Mouse (Mus musculus): ENCODE results near the gene Cdc42. TPM values are rescaled to one million over a fixed set of nuclear protein-coding genes. Genes with fewer than 3 reads are reported as not detected.

Cdc42 gene
- polyA plus RNA-seq, 1 experiment from 2014 or later = 592 TPM

DNA sequence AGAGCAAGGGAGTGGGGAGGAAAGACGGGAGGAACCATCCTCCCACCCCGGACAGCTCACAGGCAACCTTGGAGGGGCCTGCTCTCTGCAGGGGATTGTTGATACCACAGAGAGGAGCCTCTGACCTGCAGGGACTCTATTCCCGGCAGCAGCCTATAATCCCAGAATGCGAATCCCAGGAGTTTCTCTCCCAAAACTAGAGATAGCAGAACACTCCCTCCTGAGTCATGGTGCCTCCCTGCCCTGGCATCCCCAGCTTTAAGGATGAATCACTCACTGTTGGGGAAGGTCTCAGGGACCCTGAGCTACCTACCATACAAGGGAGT lies 74.2 kb downstream of the Cdc42 start:
- H3K27me3 ChIP-seq (ENCODE audit: insufficient read depth, poor library complexity, severe bottlenecking) = peaks cover 75% of the 10 kb centered on the region
- no peaks in the 10 kb centered on the region for H3K36me3 ChIP-seq
- peaks cover 43% of the 10 kb centered on the region for H3K4me1 ChIP-seq (replicated peaks)
- DNase-seq (ENCODE audit: low spot score) = no peak
- H3K4me3 ChIP-seq = no peak overlapping the region
- WGBS = 15% methylated on average over 4 of the region's 4 CpGs
- H3K27ac ChIP-seq = no peak overlapping the region
- no peaks in the 10 kb centered on the region for H3K9me3 ChIP-seq

DNA sequence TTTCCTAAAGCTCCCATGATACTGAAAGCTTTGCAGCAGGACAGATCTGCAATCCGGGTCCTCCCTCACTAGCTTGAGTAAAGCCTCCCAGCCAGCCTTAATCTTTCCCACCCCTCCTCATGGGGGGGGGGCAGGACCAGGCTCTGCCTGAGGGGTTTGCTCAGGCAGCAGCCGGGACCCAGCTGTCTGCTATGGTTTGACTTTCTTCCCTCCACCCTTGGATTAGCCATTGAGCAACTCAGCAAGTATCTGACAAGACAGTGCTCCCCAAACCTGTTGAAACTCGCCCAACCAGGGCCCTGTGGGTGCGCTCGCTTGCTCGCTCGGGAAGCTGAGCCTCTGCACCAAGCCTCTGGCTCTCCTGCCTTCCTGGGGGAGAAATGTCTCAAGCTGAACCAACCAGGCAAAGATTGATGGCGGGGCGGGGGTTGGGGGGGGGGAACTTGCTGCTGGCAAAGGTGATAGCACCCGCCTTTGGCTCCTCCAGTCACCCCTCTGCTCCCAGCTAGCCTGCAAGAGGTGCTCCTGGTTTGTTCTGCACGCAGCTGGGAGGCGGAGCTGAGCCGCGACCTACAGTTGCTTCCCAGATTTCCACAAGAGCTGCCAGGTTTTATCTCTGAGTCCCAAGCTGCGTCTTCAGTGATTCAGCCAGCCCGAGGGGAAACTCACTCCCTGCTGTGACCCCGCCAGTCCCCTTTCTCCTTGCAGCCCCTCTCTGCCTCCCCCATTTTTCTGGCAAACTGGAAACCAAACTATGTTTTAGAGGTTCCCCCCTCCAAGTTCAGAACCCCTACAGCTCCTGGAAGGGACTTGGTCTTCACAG lies 74.7 kb downstream of the Cdc42 start:
- no peaks in the 10 kb centered on the region for H3K9me3 ChIP-seq
- no peak for DNase-seq (ENCODE audit: low spot score)
- H3K4me1 ChIP-seq (replicated peaks) = peaks cover 49% of the 10 kb centered on the region
- peaks cover 80% of the 10 kb centered on the region for H3K27me3 ChIP-seq (ENCODE audit: insufficient read depth, poor library complexity, severe bottlenecking)
- 11% methylated on average over 17 of the region's 17 CpGs for WGBS
- H3K36me3 ChIP-seq = no peaks in the 10 kb centered on the region
- peak overlapping the region; percentile 18; the same call in 1 of the 2 replicates for H3K27ac ChIP-seq
- H3K4me3 ChIP-seq = no peak overlapping the region

DNA sequence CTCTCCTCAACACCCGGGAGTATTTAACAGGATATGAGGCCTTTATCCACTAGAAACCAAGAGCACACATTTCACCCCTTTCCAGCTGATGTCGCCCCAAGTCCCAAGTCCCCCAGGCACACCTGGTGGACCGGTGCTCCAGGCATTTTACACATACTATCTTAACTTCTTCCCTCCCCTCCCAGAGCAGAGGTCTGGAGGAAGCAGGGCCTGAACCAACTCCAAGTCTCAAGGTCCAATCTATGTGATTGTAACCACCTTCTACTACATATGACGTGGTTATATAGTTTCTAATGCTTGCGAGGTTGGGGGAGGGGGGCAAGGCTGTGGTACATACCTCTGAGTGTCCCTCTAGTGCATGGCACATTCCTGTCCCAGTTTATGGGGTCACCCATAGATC lies 75.4 kb downstream of the Cdc42 start:
- Histone ChIP-seq H3K27me3 (ENCODE audit: insufficient read depth, poor library complexity, severe bottlenecking) (peaks cover 86% of the 10 kb centered on the region), H3K4me1 (replicated peaks) (peaks cover 52% of the 10 kb centered on the region), H3K36me3 (no peaks in the 10 kb centered on the region), H3K4me3 (no peak overlapping the region), H3K9me3 (no peaks in the 10 kb centered on the region), H3K27ac (no peak overlapping the region)
- WGBS = 78% methylated on average over 5 of the region's 5 CpGs
- DNase-seq (ENCODE audit: low spot score) = no peak

DNA sequence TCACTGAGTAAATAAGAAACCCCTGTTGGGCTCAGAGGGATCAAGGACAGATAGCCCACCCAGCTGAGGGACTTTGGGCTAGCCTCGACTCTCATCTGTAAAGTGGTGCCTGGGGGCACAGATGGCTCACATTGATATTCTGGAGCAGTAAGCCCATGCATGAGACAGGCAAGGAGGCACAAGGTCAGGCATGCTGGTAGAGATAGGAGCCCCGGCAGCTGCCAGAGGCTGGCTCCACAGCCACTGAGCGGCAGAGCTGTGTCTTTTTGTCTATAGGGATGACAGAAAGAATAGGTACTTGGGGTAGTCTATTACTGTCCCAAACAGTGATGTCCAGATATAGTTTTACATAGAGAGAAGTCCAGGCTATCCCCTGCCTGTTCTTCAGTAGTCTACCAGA lies 76.2 kb downstream of the Cdc42 start:
- H3K4me1 ChIP-seq (replicated peaks) = peaks cover 53% of the 10 kb centered on the region
- DNase-seq (ENCODE audit: low spot score) = no peak
- no peak overlapping the region for H3K4me3 ChIP-seq
- no peaks in the 10 kb centered on the region for H3K36me3 ChIP-seq
- no peaks in the 10 kb centered on the region for H3K9me3 ChIP-seq
- peaks cover 95% of the 10 kb centered on the region for H3K27me3 ChIP-seq (ENCODE audit: insufficient read depth, poor library complexity, severe bottlenecking)
- WGBS = 80% methylated on average over 3 of the region's 3 CpGs
- H3K27ac ChIP-seq = no peak overlapping the region

DNA sequence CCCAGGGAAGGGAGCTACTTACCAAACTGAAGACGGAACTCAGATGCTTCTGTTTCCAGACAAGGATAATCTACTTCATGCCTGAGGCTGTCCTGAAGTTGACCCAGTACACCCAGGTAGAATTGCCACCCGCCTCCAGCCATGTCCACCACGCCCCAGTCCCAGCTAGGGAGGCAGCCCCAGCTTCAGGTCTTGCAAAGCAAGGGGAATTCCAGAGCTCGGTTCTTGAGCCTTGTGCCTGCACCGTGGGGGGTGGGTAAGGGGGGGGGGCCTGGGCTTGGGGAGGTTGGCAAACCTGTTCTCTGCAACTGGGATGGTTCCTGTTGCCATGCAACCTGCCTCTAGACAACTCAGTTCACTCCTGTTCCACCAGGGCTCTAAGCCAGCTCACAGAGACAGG lies 78.2 kb downstream of the Cdc42 start:
- Histone ChIP-seq H3K27me3 (ENCODE audit: insufficient read depth, poor library complexity, severe bottlenecking) (peaks cover 99% of the 10 kb centered on the region), H3K27ac (no peak overlapping the region), H3K4me3 (no peak overlapping the region), H3K4me1 (replicated peaks) (peaks cover 54% of the 10 kb centered on the region), H3K9me3 (no peaks in the 10 kb centered on the region), H3K36me3 (no peaks in the 10 kb centered on the region)
- WGBS = 8% methylated on average over 5 of the region's 5 CpGs
- DNase-seq (ENCODE audit: low spot score) = no peak

DNA sequence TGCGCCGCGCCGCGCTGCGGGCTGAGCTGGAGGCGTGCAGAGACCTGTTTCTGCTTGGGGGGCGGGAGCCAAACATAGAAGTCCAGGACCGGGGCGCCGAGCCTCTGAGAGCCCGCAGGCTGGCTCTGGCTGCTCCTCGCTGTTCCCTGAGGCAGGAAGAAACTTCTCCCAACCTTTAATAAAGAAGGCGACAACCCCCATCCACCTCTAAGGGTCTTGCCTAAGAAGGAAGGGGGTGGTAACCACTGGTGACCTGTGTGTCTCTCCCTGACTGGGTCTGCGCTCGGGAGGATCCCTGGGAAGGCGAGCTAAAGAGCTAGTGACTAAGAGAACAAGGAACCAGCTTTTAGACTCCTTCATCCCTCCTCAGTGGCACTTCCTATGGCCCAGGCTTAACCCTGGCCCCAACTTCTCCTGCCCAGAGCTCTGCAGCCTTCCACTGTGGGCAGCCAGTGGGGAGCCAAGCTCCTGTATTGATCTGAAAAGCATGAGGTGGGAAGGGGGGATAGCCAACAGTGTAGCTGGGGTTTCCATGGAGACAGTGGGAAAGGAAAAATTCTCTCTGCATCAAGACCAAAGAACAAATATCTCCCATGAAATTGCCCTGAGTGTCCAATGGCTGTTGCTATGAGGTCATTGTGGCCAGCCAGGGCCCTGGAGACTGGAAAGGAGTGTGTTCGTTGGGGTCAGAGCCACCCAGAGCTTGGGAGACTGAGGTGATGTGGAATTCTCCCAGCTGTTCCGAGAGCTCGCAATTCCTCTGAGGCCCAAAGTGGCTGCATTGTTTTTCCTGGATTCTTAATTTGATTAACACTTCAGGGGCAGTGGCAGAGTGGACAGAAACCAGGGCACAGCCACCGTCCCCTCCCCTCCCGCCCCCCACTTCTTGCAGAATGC lies 79.1 kb downstream of the Cdc42 start:
- peak; percentile 54 for DNase-seq (ENCODE audit: low spot score)
- no peaks in the 10 kb centered on the region for H3K36me3 ChIP-seq
- peak overlapping the region; percentile 65 for H3K4me3 ChIP-seq
- WGBS = 1% methylated on average over 22 of the region's 22 CpGs
- H3K27me3 ChIP-seq (ENCODE audit: insufficient read depth, poor library complexity, severe bottlenecking) = peaks cover 99% of the 10 kb centered on the region
- no peaks in the 10 kb centered on the region for H3K9me3 ChIP-seq
- H3K4me1 ChIP-seq (replicated peaks) = peaks cover 62% of the 10 kb centered on the region
- peak overlapping the region; percentile 85 for H3K27ac ChIP-seq

DNA sequence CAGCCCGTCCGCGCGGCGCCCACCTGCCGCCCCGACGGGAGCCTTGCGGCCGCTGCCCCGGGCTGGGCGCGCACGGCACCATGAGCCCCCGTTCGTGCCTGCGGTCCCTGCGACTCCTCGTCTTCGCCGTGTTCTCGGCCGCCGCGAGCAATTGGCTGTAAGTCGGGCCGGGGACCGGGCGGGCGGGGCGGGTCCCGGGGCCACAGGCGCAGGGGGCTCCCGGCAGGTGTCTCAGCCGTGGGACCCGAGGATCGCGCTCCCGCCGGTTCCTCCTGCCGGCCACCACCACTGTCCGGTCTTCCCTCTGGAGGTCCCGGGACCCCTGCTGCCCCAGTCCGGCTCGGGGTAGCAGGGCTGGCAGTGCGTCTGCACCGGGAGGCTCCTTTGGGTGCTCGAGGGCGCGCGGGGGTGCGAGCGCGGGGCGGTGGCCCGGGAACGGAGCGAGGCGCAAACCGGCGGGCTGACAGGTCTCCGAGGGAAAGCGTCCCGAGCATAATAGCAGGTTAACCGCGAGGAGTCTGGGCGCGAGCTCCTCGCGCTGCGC lies 79.8 kb downstream of the Cdc42 start:
- H3K4me3 ChIP-seq = peak overlapping the region; percentile 65
- H3K9me3 ChIP-seq = no peaks in the 10 kb centered on the region
- peaks cover 95% of the 10 kb centered on the region for H3K27me3 ChIP-seq (ENCODE audit: insufficient read depth, poor library complexity, severe bottlenecking)
- 2% methylated on average over 71 of the region's 71 CpGs for WGBS
- no peaks in the 10 kb centered on the region for H3K36me3 ChIP-seq
- peak overlapping the region; percentile 85 for H3K27ac ChIP-seq
- peaks cover 55% of the 10 kb centered on the region for H3K4me1 ChIP-seq (replicated peaks)
- DNase-seq (ENCODE audit: low spot score) = peak; percentile 46

DNA sequence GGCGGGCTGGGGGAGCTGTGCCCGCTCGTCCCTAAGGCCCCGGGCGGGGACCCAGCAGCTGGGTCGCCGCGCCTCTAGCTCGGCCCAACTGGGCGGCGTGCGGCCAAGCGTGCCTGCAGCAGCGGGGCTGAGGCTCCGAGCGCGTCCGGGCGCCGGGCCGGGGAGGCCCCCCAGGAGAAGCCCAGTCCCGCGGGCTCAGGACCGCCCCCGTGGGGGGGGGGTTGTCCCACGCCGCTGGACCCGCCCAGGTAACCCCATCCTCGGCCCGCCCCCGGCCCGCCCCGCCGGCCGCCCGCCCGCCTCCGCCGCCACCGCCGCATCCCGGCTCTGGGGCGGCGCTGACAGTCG lies 80.4 kb downstream of the Cdc42 start, which contains the start of gene Wnt4:
TSS of gene Wnt4 (plus strand) at position 324 of the 348 bp plus-strand sequence.
- Histone ChIP-seq H3K4me1 (replicated peaks) (peaks cover 50% of the 10 kb centered on the region), H3K27ac (peak within 1 kb of the TSS; percentile 85), H3K4me3 (peak within 1 kb of the TSS; percentile 65), H3K9me3 (no peaks in the 10 kb centered on the region), H3K27me3 (ENCODE audit: insufficient read depth, poor library complexity, severe bottlenecking) (peaks cover 92% of the 10 kb centered on the region), H3K36me3 (no peaks in the 10 kb centered on the region)
- under 1% methylated on average over 38 of the region's 45 CpGs for WGBS
- DNase-seq (ENCODE audit: low spot score) = peak; percentile 56

DNA sequence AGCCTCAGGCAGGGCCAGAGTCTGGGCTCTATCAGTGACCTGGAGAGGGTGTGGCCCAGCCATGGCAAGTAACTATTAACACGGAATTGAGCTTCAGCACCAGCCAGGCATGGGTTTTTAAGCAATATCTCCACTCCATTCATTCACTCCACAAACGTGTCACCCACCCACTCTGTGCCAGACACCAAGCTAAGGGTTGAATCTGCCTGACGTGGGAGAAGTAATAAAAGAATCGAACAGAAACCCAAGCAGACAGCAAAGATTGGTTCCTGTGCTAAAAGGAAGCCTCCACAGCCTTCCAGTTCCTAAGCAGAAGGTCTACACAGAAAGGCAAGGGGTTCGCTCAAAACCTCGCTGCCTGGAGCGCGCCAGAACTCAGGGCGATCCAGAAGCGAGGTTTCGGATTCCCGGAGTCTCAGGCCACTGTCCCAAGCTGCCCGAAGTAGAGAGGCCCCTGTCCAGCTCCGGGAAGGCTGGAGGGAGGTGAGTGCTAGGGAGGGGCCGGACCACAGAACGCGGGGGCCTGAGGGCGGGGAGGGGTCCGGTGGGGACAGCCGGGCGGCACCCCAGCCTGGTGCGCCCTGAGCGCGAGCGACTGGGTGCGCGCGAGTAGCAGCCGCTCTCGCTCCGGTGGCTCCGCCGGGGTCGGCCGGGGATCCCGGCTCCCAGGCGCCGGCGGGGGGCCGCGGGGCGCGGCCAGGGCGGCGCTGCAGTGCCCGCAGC lies 80.9 kb downstream of the Cdc42 start:
- Histone ChIP-seq H3K9me3 (no peaks in the 10 kb centered on the region), H3K36me3 (no peaks in the 10 kb centered on the region), H3K27ac (peak overlapping the region; percentile 80), H3K4me1 (replicated peaks) (peaks cover 49% of the 10 kb centered on the region), H3K4me3 (peak overlapping the region; percentile 65), H3K27me3 (ENCODE audit: insufficient read depth, poor library complexity, severe bottlenecking) (peaks cover 92% of the 10 kb centered on the region)
- WGBS = 2% methylated on average over 46 of the region's 46 CpGs
- no peak for DNase-seq (ENCODE audit: low spot score)

DNA sequence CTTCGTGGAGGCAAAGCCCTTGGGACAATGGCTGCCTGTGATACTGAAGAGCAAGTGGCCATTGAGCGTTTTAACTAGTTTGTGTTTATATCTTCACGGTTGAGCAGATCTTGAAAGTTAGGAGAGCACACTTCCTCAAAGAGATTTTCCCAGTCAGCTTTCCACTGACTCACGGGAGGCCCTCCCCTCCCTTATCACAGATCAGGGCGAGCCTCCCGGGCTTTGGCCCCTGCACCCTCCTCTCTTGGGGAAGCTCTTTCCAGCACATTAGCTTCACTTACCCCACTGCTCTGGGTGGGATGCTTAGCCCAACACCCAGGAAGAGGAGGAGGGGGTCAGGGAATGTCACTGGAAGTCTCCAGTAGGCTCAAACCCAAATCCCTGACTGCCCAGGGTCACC lies 83.2 kb downstream of the Cdc42 start:
- H3K27ac ChIP-seq = no peak overlapping the region
- H3K9me3 ChIP-seq = no peaks in the 10 kb centered on the region
- 7% methylated on average over 6 of the region's 6 CpGs for WGBS
- peaks cover 73% of the 10 kb centered on the region for H3K27me3 ChIP-seq (ENCODE audit: insufficient read depth, poor library complexity, severe bottlenecking)
- peaks cover 45% of the 10 kb centered on the region for H3K4me1 ChIP-seq (replicated peaks)
- DNase-seq (ENCODE audit: low spot score) = no peak
- H3K4me3 ChIP-seq = no peak overlapping the region
- H3K36me3 ChIP-seq = no peaks in the 10 kb centered on the region

DNA sequence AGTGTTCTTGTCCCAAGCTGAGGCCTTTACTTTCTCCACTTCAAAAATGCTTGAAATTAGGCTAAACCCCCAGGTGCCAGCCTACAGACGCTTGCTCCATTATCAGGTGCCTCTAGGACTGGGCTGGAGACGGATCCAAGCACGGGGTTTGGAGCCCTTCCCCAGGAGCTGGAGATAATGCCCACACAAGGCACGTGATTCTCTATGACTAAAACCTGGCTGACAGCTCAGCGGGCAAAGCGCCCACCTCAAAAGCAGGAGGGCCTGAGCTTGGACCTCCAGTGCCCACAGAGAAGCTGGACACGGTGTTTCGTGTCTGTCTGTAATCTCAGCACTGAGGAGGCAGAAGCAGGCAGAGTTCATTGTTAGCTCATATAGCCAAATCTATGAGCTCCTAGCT lies 85.7 kb downstream of the Cdc42 start:
- no peaks in the 10 kb centered on the region for H3K9me3 ChIP-seq
- no peak for DNase-seq (ENCODE audit: low spot score)
- H3K27me3 ChIP-seq (ENCODE audit: insufficient read depth, poor library complexity, severe bottlenecking) = peaks cover 52% of the 10 kb centered on the region
- WGBS = 85% methylated on average over 8 of the region's 8 CpGs
- H3K36me3 ChIP-seq = no peaks in the 10 kb centered on the region
- no peak overlapping the region for H3K4me3 ChIP-seq
- peaks cover 22% of the 10 kb centered on the region for H3K4me1 ChIP-seq (replicated peaks)
- no peak overlapping the region for H3K27ac ChIP-seq

Measured in hindbrain, embryonic 10.5 days (tissue).